Mouse (Mus musculus): ENCODE data around the gene Tmem247. TPM values are rescaled to one million over a fixed set of nuclear protein-coding genes. Genes with fewer than 3 reads are reported as not detected.

Tmem247 gene
- polyA plus RNA-seq, 1 experiment: not detected

GRCm38 (mm10) chr17:86918786-86919185 lies 1.6 kb downstream of the Tmem247 start:
- no peak for TF ChIP-seq POLR2A (IDR thresholded peaks at IDR 0.05; ENCODE audit: borderline replicate concordance, insufficient read depth, low read length)
- peak; percentile 32; the same call in 1 of the 2 replicates for TF ChIP-seq CTCF (IDR thresholded peaks at IDR 0.05; ENCODE audit: borderline replicate concordance, insufficient read depth, low read depth, low read length)
- H3K4me1 ChIP-seq (ENCODE audit: control insufficient read depth, insufficient read depth, low read length): no peaks in the 10 kb centered on the region
- DNase-seq: no peak
- no peaks in the 10 kb centered on the region for H3K27me3 ChIP-seq (ENCODE audit: control insufficient read depth, insufficient read depth, low read length)
- H3K27ac ChIP-seq (ENCODE audit: insufficient read depth, low read length): no peak overlapping the region
- 74% methylated on average over 6 of the region's 6 CpGs for WGBS
- H3K4me3 ChIP-seq (replicated peaks; ENCODE audit: insufficient read depth, low read depth, low read length): no peak overlapping the region

- TF ChIP-seq CTCF (IDR thresholded peaks at IDR 0.05; ENCODE audit: borderline replicate concordance, insufficient read depth, low read depth, low read length): no peak
- no peak for TF ChIP-seq POLR2A (IDR thresholded peaks at IDR 0.05; ENCODE audit: borderline replicate concordance, insufficient read depth, low read length)
- WGBS: 92% methylated on average over 11 of the region's 11 CpGs
- H3K27ac ChIP-seq (ENCODE audit: insufficient read depth, low read length): no peak overlapping the region
These were observed 2.6 kb downstream of the Tmem247 start for GRCm38 (mm10) chr17:86919729-86920128.

GRCm38 (mm10) chr17:86924679-86925078 lies 7.5 kb downstream of the Tmem247 start:
- Histone ChIP-seq H3K4me3 (replicated peaks; ENCODE audit: insufficient read depth, low read depth, low read length) (no peak overlapping the region), H3K27me3 (ENCODE audit: control insufficient read depth, insufficient read depth, low read length) (no peaks in the 10 kb centered on the region), H3K27ac (ENCODE audit: insufficient read depth, low read length) (no peak overlapping the region), H3K4me1 (ENCODE audit: control insufficient read depth, insufficient read depth, low read length) (no peaks in the 10 kb centered on the region)
- 58% methylated on average over 3 of the region's 3 CpGs for WGBS
- DNase-seq: peak in 1 of 2 experiments; percentile 14
- TF ChIP-seq POLR2A (IDR thresholded peaks at IDR 0.05; ENCODE audit: borderline replicate concordance, insufficient read depth, low read length) (no peak), CTCF (IDR thresholded peaks at IDR 0.05; ENCODE audit: borderline replicate concordance, insufficient read depth, low read depth, low read length) (no peak)

More at GRCm38 (mm10) chr17:86919729-86920128, 2.6 kb downstream of the Tmem247 start:
- H3K4me1 ChIP-seq (ENCODE audit: control insufficient read depth, insufficient read depth, low read length): no peaks in the 10 kb centered on the region
- H3K27me3 ChIP-seq (ENCODE audit: control insufficient read depth, insufficient read depth, low read length): no peaks in the 10 kb centered on the region
- H3K4me3 ChIP-seq (replicated peaks; ENCODE audit: insufficient read depth, low read depth, low read length): no peak overlapping the region
- DNase-seq: no peak

GRCm38 (mm10) chr17:86926836-86927235 lies 9.7 kb downstream of the Tmem247 start:
- 84% methylated on average over 3 of the region's 3 CpGs for WGBS
- H3K27ac ChIP-seq (ENCODE audit: insufficient read depth, low read length): no peak overlapping the region
- H3K4me1 ChIP-seq (ENCODE audit: control insufficient read depth, insufficient read depth, low read length): no peaks in the 10 kb centered on the region
- no peak for DNase-seq
- no peak for TF ChIP-seq POLR2A (IDR thresholded peaks at IDR 0.05; ENCODE audit: borderline replicate concordance, insufficient read depth, low read length)
- no peak for TF ChIP-seq CTCF (IDR thresholded peaks at IDR 0.05; ENCODE audit: borderline replicate concordance, insufficient read depth, low read depth, low read length)
- H3K27me3 ChIP-seq (ENCODE audit: control insufficient read depth, insufficient read depth, low read length): no peaks in the 10 kb centered on the region
- H3K4me3 ChIP-seq (replicated peaks; ENCODE audit: insufficient read depth, low read depth, low read length): no peak overlapping the region

- Histone ChIP-seq H3K4me1 (ENCODE audit: control insufficient read depth, insufficient read depth, low read length) (no peaks in the 10 kb centered on the region), H3K4me3 (replicated peaks; ENCODE audit: insufficient read depth, low read depth, low read length) (no peak overlapping the region), H3K27ac (ENCODE audit: insufficient read depth, low read length) (no peak overlapping the region), H3K27me3 (ENCODE audit: control insufficient read depth, insufficient read depth, low read length) (no peaks in the 10 kb centered on the region)
- no peak for DNase-seq
- 36% methylated on average over 6 of the region's 6 CpGs for WGBS
- no peak for TF ChIP-seq CTCF (IDR thresholded peaks at IDR 0.05; ENCODE audit: borderline replicate concordance, insufficient read depth, low read depth, low read length)
- TF ChIP-seq POLR2A (IDR thresholded peaks at IDR 0.05; ENCODE audit: borderline replicate concordance, insufficient read depth, low read length): no peak
These were observed 12.2 kb downstream of the Tmem247 start for GRCm38 (mm10) chr17:86929355-86929754.

- Histone ChIP-seq H3K4me1 (ENCODE audit: control insufficient read depth, insufficient read depth, low read length) (no peaks in the 10 kb centered on the region), H3K4me3 (replicated peaks; ENCODE audit: insufficient read depth, low read depth, low read length) (no peak overlapping the region), H3K27me3 (ENCODE audit: control insufficient read depth, insufficient read depth, low read length) (no peaks in the 10 kb centered on the region), H3K27ac (ENCODE audit: insufficient read depth, low read length) (no peak overlapping the region)
- peak in 1 of 2 experiments; percentile 26 for DNase-seq
- TF ChIP-seq CTCF (IDR thresholded peaks at IDR 0.05; ENCODE audit: borderline replicate concordance, insufficient read depth, low read depth, low read length) (no peak), POLR2A (IDR thresholded peaks at IDR 0.05; ENCODE audit: borderline replicate concordance, insufficient read depth, low read length) (no peak)
These were observed 12.8 kb downstream of the Tmem247 start for GRCm38 (mm10) chr17:86929981-86930380.

- no peak overlapping the region for H3K4me3 ChIP-seq (replicated peaks; ENCODE audit: insufficient read depth, low read depth, low read length)
- no peak for TF ChIP-seq CTCF (IDR thresholded peaks at IDR 0.05; ENCODE audit: borderline replicate concordance, insufficient read depth, low read depth, low read length)
- TF ChIP-seq POLR2A (IDR thresholded peaks at IDR 0.05; ENCODE audit: borderline replicate concordance, insufficient read depth, low read length): no peak
- H3K27ac ChIP-seq (ENCODE audit: insufficient read depth, low read length): no peak overlapping the region
- H3K4me1 ChIP-seq (ENCODE audit: control insufficient read depth, insufficient read depth, low read length): no peaks in the 10 kb centered on the region
- no peaks in the 10 kb centered on the region for H3K27me3 ChIP-seq (ENCODE audit: control insufficient read depth, insufficient read depth, low read length)
- DNase-seq: no peak
- 35% methylated on average over 5 of the region's 5 CpGs for WGBS
These were observed 15.7 kb downstream of the Tmem247 start for GRCm38 (mm10) chr17:86932896-86933295.

- no peak overlapping the region for H3K27ac ChIP-seq (ENCODE audit: insufficient read depth, low read length)
- H3K27me3 ChIP-seq (ENCODE audit: control insufficient read depth, insufficient read depth, low read length): no peaks in the 10 kb centered on the region
- no peak overlapping the region for H3K4me3 ChIP-seq (replicated peaks; ENCODE audit: insufficient read depth, low read depth, low read length)
- DNase-seq: no peak
- 47% methylated on average over 2 of the region's 2 CpGs for WGBS
- H3K4me1 ChIP-seq (ENCODE audit: control insufficient read depth, insufficient read depth, low read length): no peaks in the 10 kb centered on the region
- TF ChIP-seq CTCF (IDR thresholded peaks at IDR 0.05; ENCODE audit: borderline replicate concordance, insufficient read depth, low read depth, low read length) (no peak), POLR2A (IDR thresholded peaks at IDR 0.05; ENCODE audit: borderline replicate concordance, insufficient read depth, low read length) (no peak)
These were observed 19.9 kb downstream of the Tmem247 start for GRCm38 (mm10) chr17:86937064-86937463.

All from cerebellum, adult 2 months (tissue).